Mouse (Mus musculus) liver, postnatal 0 days (tissue): Measurements from ENCODE around the gene Mettl17. TPM values are rescaled to one million over a fixed set of nuclear protein-coding genes. Genes with fewer than 3 reads are reported as not detected.
"Not testable (repeated sequence)": the region's sequence is repeated elsewhere in the genome, so short reads cannot be mapped to it uniquely, and the experiment has no call there.

ENCODE experiments used
- ATAC-seq: fragments of 200-750 bp; cut with Nextera tagmentation; 2 replicates; pipeline ENCODE4 v1.8.0; 2017; ENCODE audit warnings: mild to moderate bottlenecking, moderate library complexity
- DNase-seq: peaks from one replicate; pipeline ENCODE4 v3.0.0-alpha.2; 2016
- H3K27ac ChIP-seq: fragments of 300-500 bp; sonication (generic); 2 replicates; pipeline ENCODE4 v1.5.1; 2014; ENCODE audit warnings: antibody characterized with exemption, moderate library complexity, mild to moderate bottlenecking, low read depth
- H3K27me3 ChIP-seq: fragments of 300-500 bp; sonication (generic); 2 replicates; pipeline ENCODE4 v1.6.1; 2014; ENCODE audit warnings: low read length, control low read depth, mixed read lengths; ENCODE audit not compliant: insufficient read depth
- H3K36me3 ChIP-seq: fragments of 300-500 bp; sonication (generic); replicated peaks from 2 replicates; pipeline ENCODE4 v1.6.1; 2014; ENCODE audit warnings: mild to moderate bottlenecking, control low read depth, low read length, moderate library complexity, mixed read lengths; ENCODE audit not compliant: insufficient read depth
- H3K4me1 ChIP-seq: fragments of 300-500 bp; sonication (generic); 2 replicates; pipeline ENCODE4 v1.6.1; 2014; ENCODE audit warnings: antibody characterized with exemption, mild to moderate bottlenecking, control low read depth; ENCODE audit not compliant: insufficient read depth
- H3K4me2 ChIP-seq: fragments of 300-500 bp; sonication (generic); 2 replicates; pipeline ENCODE4 v1.6.1; 2014; ENCODE audit warnings: low read depth, mild to moderate bottlenecking, low read length, moderate library complexity, mixed read lengths
- H3K4me3 ChIP-seq: fragments of 300-500 bp; sonication (generic); 2 replicates; pipeline ENCODE4 v1.5.1; 2014; ENCODE audit warnings: low read depth, low read length
- H3K9ac ChIP-seq: fragments of 300-500 bp; sonication (generic); replicated peaks from 2 replicates; pipeline ENCODE4 v1.6.1; 2014; ENCODE audit warnings: mild to moderate bottlenecking, moderate library complexity
- H3K9me3 ChIP-seq: fragments of 300-500 bp; sonication (generic); 2 replicates; pipeline ENCODE4 v1.6.1; 2016; ENCODE audit warnings: mild to moderate bottlenecking, control low read depth, low read length, mixed read lengths
- CTCF ChIP-seq: sonication (generic); IDR thresholded peaks from 2 replicates; pipeline ENCODE4 v1.5.1; 2016; ENCODE audit warnings: antibody characterized with exemption, low read depth
- EP300 ChIP-seq: IDR thresholded peaks from 2 replicates; pipeline ENCODE4 v1.6.1; 2016; ENCODE audit warnings: antibody characterized with exemption, low read depth, mild to moderate bottlenecking
- WGBS: fragments of 180-500 bp; shearing (Covaris S2); extraction: QIAGEN DNeasy Blood & Tissue Kit; methylation state at CpG from one replicate; pipeline ENCODE4 v1.1.7; 2014; ENCODE audit not compliant: insufficient replicate concordance; 5-methylcytosine and 5-hydroxymethylcytosine counted together
- polyA plus RNA-seq: library from polyadenylated mRNA; unstranded; fragments of >200 nt; fragmentation: Nextera tagmentation; extraction: Ambion mirVana; gene quantifications from 2 replicates; pipeline ENCODE4 v1.2.1, GENCODE M21; 2015

Gene Mettl17
- polyA plus RNA-seq, 1 experiment from 2014 or later: 10.8 TPM

- peak within 1 kb of the TSS; percentile 34; the same call in 1 of the 2 replicates for H3K27ac ChIP-seq
- no peak for ATAC-seq
Observed at GRCm38 (mm10) chr14:51922571-51922865, 37.9 kb downstream of the Mettl17 start, which contains the start of gene Rnase13. Rnase13 (minus strand) TSS chr14:51922773.

GRCm38 (mm10) chr14:51922910-51923309, 38.3 kb downstream of the Mettl17 start:
- TF ChIP-seq CTCF (no peak), EP300 (no peak)
- no peak overlapping the region for H3K27ac ChIP-seq
- no peaks in the 10 kb centered on the region for H3K36me3 ChIP-seq
- H3K4me1 ChIP-seq: peaks cover 12% of the 10 kb centered on the region
- no peaks in the 10 kb centered on the region for H3K9me3 ChIP-seq
- H3K27me3 ChIP-seq: no peaks in the 10 kb centered on the region
- H3K4me2 ChIP-seq: no peak overlapping the region
- DNase-seq (no peak), ATAC-seq (no peak)
- 69% methylated on average over 2 of the region's 2 CpGs for WGBS
- H3K4me3 ChIP-seq: no peak overlapping the region
- no peak overlapping the region for H3K9ac ChIP-seq

More at GRCm38 (mm10) chr14:51922571-51922865, 37.9 kb downstream of the Mettl17 start, which contains the start of gene Rnase13:
- no peak within 1 kb of the TSS for H3K9ac ChIP-seq
- TF ChIP-seq EP300 (no peak), CTCF (no peak)
- no peak within 1 kb of the TSS for H3K4me2 ChIP-seq
- no peak within 1 kb of the TSS for H3K4me3 ChIP-seq
- H3K36me3 ChIP-seq: no peaks in the 10 kb centered on the region
- 84% methylated on average over 7 of the region's 7 CpGs for WGBS
- no peaks in the 10 kb centered on the region for H3K27me3 ChIP-seq
- no peaks in the 10 kb centered on the region for H3K9me3 ChIP-seq
- H3K4me1 ChIP-seq: peaks cover 12% of the 10 kb centered on the region
- DNase-seq: no peak

DNA sequence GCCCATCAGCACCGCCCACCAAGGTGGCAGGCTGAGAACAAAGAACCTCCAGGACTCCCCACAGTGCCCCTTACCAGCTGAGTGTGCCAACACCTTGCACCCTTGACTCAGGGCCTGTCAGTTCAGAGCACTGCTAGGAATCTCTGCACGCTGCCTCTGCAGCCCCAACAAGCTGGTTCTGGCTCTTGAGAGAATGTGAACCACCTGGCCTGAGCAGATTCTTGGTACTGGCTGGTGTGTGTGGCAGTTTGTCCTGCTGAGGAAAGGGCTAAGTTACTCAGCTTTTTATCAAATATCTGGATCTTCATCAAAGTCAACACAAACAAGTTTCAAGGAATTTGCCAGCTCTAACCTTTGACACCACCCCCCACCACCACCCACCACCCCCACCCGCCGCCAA, 38.9 kb downstream of the Mettl17 start:
- Histone ChIP-seq H3K4me2 (no peak overlapping the region), H3K36me3 (no peaks in the 10 kb centered on the region), H3K27me3 (no peaks in the 10 kb centered on the region), H3K4me1 (peaks cover 12% of the 10 kb centered on the region), H3K27ac (no peak overlapping the region), H3K4me3 (no peak overlapping the region), H3K9me3 (no peaks in the 10 kb centered on the region), H3K9ac (no peak overlapping the region)
- DNase-seq (no peak), ATAC-seq (no peak)
- TF ChIP-seq EP300 (no peak), CTCF (no peak)
- 71% methylated on average over 4 of the region's 4 CpGs for WGBS

- ATAC-seq: not testable (repeated sequence)
Observed at GRCm38 (mm10) chr14:51926930-51927329, 42.3 kb downstream of the Mettl17 start.

DNA sequence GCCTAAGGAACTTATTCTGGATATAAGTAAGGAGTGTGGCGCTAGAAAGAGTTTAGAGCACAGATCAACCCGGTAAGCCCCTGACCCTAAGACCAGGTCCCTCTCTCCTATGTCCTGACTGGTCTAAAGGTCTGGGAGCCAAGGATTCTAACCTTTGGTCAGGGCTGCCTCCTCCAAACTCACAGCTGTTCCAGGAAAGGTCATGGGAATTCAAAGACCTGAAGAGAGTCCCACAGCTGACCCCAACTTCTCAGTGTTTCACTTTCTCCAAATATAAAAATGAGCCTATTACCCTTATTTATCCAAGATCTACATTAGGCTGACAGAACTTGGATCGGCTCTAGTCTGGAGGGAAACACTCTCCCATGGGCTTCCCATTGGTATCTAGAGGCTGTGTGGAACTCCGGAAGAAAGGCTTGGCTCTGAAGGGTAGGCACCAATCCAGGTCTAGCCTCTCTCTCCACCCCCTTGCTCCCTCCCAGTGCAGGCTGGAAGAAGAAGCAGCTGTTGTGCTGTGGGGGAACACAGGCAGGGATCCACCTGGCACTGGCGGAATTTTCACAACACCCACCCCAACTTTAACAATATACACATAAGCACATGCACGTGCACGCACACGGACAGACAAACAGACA, 44.8 kb downstream of the Mettl17 start:
- Histone ChIP-seq H3K27me3 (no peaks in the 10 kb centered on the region), H3K9ac (0 out of 2 replicates have a peak overlapping the region, but pooled peaks have one; percentile 16), H3K4me3 (no peak overlapping the region), H3K4me1 (peaks cover 14% of the 10 kb centered on the region), H3K9me3 (no peaks in the 10 kb centered on the region), H3K36me3 (no peaks in the 10 kb centered on the region), H3K4me2 (peak overlapping the region; percentile 23; the same call in 1 of the 2 replicates), H3K27ac (peak overlapping the region; percentile 80)
- TF ChIP-seq CTCF: no peak
- peak; percentile 33; the same call in 1 of the 2 replicates for TF ChIP-seq EP300
- WGBS: 61% methylated on average over 8 of the region's 8 CpGs
- DNase-seq (no peak), ATAC-seq (peak; percentile 64; the same call in 1 of the 2 replicates)

More at GRCm38 (mm10) chr14:51926930-51927329, 42.3 kb downstream of the Mettl17 start:
- not testable (repeated sequence) for H3K27me3 ChIP-seq, H3K9ac ChIP-seq, H3K9me3 ChIP-seq, H3K27ac ChIP-seq, DNase-seq, H3K4me3 ChIP-seq, H3K36me3 ChIP-seq, H3K4me2 ChIP-seq
- WGBS: 91% methylated on average over 11 of the region's 11 CpGs
- H3K4me1 ChIP-seq: peaks cover 12% of the 10 kb centered on the region

DNA sequence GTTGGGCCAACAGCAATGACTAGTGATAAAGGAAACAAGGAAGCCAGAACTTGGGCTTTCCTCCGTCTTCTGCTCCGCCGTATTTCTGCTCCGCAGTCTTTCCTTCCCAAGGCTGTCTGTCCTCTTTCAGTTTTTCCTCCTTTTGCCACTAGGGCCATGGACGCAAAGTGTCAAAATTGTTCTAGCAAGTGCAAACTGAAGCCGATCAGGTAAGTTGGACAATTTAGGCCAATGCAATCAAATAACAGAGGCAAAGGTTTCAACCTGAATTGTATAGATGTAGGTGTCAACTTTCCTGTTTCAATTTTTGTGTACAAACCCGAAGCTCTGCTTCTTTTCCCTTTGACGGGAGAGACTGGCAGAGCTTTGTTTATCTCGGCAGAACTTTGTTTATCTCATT, 45.3 kb downstream of the Mettl17 start:
- Histone ChIP-seq H3K36me3 (no peaks in the 10 kb centered on the region), H3K4me2 (no peak overlapping the region), H3K9me3 (no peaks in the 10 kb centered on the region), H3K9ac (no peak overlapping the region), H3K4me3 (no peak overlapping the region), H3K27ac (peak overlapping the region; percentile 80), H3K27me3 (no peaks in the 10 kb centered on the region), H3K4me1 (peaks cover 14% of the 10 kb centered on the region)
- TF ChIP-seq CTCF: no peak
- TF ChIP-seq EP300: no peak
- 62% methylated on average over 9 of the region's 9 CpGs for WGBS
- DNase-seq: no peak
- no peak for ATAC-seq

DNA sequence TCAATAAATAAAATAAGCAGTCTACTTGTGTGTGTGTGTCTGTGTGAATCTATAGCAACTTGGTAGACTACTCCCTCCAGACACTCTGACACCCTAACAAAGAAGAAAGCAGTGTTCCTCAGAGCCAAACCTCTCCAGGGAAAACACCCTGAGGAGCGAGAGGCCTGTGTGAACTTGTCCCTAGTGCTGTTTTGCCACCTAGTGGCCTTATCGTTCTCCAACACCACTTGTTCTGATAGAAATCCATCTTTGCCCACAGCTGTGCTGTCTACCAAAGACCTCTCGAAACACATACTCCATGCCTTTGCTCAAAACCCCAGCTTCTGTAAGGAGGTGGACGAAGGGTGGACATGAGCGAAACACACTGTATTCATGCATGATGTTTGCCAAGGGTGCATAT, 46.2 kb downstream of the Mettl17 start:
- WGBS: 36% methylated on average over 5 of the region's 5 CpGs
- ATAC-seq (peak; percentile 72), DNase-seq (peak; percentile 48)
- no peaks in the 10 kb centered on the region for H3K27me3 ChIP-seq
- no peak overlapping the region for H3K9ac ChIP-seq
- H3K4me2 ChIP-seq: no peak overlapping the region
- H3K4me1 ChIP-seq: peaks cover 14% of the 10 kb centered on the region
- H3K36me3 ChIP-seq: no peaks in the 10 kb centered on the region
- no peaks in the 10 kb centered on the region for H3K9me3 ChIP-seq
- TF ChIP-seq EP300 (no peak), CTCF (peak; percentile 81)
- no peak overlapping the region for H3K27ac ChIP-seq
- no peak overlapping the region for H3K4me3 ChIP-seq
